Mouse (Mus musculus) cerebellum, postnatal 36 days (tissue): ENCODE results near the gene Arpin.

ENCODE experiments used
- DNase-seq, 2 experiments: peaks; one replicate each; pipeline ENCODE4 v3.0.0; 2021 to 2022; ENCODE audit warnings: mixed read lengths in 2 of 2

Gene Arpin

DNA sequence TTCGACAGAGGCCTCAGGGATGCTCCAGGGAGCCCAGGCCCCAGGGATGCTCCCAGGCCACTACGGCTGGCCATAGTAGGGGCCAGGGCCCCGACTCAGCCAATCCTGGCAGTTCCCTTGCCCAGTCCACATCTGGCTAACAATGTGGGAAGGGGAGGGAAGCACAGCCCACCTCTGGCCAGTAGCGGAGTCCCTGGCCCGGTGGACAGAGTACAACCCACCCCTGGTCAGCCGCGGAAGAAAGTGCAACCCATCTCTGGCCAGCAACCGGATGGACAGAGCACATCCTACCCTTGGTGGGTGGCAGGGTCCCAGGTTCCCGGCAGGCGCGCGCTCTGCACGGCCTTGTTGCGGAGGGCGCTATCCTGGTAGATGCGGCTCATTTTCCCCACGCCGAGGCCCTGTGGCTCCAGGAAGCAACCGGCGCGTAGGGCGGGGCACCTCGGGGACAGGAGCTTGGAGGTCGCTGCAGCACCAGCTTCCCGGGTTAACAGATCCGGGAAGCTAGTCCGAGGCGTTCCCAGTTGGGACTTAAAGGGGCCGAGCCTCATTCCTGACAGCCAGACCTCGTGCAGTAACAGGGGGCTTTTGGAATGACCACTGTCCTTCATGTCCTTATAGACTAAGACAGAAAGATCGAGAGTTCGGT is at the start of gene Arpin:
Gene Arpin (minus strand): TSS at position 498 of the 649 bp plus-strand sequence.
- DNase-seq, result peak; percentile 72 to 78

DNA sequence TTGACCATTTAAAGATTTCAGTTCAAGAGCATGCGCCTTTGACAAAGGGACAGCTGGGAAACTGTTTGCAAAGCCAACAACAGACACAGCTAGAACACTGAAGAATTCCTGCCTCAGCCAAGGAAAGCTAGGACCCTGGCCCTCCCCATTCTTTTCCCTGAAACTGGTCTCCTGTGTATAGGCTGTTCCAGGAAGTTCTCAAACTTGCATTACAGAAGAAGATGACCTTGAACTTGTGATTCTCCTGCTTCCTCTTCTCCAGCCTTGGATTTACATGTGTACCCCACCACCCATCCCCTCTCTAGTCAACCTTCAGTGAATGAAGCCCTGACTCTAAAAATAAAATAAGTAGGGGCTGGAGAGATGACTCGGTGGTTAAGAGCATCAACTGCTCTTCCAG is 40.2 kb upstream of the Arpin start:
- no peak for DNase-seq

DNA sequence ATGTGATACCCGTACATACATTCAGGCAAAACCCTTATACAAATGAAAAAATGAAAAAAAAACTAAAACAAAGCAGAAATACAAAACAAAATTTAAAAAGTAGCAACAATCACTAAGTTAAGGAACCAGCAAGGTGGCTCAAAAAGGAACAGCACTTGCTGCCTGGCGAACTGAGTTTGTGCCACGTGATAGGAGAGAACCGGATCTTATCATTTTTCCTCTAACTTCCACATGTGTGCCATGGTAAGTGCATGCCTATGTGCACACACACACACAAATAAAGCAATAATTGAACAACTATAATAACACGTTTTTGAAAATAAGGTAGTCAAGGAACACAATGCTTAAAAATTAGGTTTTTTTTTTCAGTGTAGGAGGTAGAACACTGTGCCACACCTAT is 37.0 kb upstream of the Arpin start:
- DNase-seq, result no peak

DNA sequence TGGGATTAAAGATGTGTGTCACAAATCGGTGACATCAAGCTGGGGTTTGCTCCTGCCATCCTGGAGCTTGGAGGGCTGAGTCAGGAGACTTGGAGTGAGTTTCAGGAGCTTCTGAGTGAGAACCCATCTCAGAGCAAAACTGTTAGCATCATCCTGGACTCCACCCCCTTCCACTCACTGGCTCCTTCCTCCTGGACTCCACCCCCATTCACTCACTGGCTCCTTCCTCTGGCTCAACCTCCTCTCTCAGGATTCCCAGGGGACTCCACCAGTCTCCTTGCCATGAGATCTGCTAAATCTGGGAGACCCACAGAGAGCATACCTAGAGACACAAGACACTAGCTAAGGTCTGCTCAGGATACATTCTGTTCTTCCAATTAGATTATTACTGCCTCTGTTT is 35.2 kb upstream of the Arpin start:
- no peak for DNase-seq

DNA sequence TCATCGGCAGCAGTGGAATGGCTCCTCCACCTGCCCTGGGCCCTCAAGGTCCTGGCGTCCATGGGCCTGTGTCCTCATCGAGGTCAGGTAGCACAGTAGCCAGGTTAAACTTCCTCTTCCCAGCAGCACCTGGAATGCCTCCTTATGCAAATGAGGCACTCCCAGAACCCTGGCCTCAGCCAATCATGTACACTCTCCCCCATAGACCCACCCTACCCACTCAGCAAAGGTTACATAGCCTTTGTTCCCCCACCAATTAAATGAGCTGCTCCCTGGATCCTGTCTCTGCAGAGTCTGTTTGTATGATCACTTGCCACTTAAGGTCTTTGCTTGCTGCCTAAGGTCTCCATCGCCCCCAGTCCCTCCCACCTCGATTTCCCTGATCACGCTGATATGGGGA is 33.2 kb upstream of the Arpin start:
- DNase-seq, result no peak

DNA sequence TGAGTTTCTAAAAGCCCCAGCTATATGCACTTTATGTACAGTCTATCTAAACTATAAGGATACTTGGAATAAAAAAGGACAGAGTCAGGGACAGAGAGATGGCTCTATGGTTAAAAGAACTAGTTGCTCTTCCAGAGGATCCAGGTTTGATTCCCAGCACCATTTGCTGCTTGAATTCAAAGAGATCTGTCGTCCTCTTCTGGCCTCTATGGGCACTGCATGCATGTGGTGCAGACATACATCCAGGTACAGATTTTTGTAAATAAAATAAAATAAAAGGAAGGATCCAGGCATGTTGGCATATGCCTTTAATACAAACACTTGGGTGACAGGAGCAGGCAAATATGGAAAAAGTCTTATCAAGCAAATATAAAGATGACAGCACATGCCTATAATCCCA is 26.4 kb upstream of the Arpin start:
- no peak for DNase-seq

DNA sequence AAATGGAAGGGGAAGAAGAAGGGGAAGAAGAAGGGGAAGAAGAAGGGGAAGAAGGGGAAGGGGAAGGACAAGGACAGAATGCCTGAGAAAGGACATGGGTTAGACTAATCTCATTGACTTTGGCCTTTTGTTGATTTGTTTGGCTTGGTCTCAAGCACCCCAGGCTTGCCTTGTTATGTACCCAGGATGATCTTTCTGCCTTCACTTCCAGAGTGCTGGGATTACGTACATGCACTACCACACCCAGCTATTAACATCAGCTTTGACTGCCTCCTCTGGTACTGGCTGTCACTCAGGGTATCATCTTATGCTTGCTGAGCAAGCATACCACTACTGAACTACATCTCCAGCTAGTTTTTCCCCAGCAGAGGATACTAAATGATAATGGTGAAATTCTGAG is 21.0 kb upstream of the Arpin start:
- no peak for DNase-seq

DNA sequence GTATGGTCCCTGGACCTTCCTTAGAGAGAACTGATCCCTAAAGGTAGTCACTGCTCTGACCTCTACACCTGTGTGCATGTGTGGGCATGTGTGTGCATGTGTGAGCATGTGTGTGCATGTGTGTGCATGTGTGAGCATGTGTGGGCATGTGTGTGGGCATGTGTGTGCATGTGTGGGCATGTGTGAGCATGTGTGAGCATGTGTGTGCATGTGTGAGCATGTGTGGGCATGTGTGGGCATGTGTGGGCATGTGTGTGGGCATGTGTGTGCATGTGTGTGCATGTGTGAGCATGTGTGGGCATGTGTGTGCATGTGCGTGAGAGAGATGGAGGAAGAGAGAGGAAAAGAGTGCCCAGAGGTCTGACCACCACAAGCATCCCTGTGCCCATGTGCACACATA is 19.7 kb upstream of the Arpin start:
- no peak for DNase-seq

DNA sequence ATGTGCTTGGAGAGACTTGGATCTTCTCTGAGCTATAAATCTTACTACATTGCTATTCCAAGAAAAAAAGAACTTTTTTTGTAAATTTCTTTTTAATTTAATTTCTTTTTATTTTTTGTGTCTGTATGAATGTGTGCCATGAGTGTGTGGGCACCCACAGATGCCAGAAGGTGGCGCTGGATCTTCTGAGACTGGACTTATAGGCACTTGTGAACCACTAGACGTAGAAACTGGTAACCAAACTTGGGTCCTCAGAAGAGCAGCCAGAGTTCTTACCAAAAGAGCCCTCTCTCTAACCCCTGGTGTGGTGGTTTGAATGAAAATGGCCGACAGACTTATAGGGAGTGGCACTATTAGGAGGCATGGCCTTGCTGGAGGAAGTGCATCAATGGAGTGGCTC is 15.9 kb upstream of the Arpin start:
- no peak for DNase-seq

DNA sequence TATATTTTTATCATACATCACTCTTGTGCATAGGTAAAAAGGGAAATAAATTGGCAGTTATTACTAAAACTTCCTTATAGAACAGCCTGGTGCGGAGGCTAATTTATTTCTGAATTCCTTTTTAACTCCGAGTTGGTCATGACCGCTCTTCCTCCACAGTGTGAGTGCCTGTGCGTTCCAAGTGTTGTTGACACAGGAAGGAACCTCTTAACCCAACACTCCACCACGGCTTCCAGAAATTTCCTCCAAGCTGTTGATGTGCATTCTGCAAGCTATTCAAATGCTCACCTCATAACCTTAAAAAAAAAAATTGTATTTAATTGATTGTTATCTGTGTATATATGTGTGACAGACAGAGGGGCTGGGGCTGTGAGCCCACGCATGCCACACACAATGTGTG is 15.1 kb upstream of the Arpin start:
- no peak for DNase-seq

DNA sequence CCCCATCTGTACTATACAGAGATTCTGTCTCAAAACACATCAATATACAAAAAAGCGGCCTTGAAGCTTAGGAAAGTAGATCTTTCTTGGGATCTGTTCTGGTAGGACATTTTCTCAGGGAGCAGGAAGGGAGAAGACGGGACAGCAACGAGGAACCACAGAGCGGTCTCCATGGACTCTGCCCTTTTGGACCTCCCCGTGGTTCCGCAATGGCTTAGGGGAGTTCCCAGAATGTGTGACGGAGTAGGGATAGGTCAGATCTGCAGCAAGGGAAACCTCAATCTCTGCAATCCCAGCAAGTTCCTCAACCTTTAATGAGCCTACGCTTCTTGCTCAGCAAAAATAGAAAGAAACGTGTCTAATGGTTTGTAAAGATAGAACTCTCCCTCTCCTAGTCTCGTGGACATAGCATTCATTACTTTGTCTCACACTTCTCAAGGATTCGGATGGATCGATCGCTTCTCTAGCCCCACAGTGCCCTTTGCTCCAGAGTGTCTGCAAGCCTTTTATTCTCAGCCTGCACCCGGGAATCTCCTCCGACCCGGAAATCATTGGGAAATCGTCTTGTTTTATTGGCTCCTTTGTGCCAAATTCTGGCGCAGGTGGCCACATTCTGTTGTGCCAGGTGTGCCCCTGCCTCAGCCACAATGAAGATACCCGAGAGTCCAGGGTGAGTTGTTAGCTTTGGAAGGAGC is 499 bp upstream of the Arpin start:
- DNase-seq, result peak; percentile 24 to 45

DNA sequence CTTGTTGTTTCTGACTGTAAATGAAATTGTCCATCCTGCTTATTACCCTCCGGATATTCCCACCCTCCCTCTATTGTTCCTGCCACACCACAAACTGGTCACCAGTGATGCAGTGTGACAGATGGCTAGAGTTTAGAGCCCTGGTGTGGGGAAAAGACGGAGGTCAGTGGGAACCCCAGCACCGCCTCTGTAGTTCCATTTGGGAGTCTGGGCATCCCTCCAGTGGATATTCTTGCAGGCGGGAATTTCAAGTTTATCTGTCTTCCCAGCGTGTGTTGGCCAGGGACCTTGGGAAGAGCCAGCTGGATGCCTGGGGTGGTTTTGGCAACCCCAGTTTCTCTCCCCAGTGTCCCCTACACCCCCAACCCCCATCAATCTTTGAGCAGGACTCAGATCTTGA is 698 bp downstream of the Arpin start:
- peak; percentile 52 to 60 for DNase-seq

DNA sequence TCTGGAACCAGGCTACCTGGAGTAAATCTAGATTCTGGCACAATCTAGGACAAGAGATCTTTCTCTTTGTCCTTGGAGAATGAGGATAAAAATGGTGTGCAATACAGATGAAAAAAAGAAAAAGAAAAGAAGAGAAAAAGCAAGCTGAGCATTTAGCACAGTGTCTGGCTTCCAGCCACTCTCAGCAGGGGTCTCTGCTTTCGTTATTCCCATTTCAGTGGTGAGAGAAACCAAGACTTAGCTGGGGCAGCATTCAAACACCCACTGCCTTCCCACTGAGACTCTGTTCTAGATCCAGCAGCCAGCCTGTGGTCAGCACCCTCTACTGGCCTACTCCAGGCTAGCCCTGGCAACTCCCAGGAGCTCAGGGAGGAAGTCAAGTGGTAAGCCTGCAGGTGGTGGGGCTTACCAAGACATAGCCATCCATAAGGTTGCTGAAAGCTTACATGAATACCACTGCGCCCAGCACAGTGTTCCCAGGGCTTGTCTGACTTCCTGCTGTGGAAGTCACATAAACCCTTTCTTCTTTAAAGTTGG is 6.6 kb downstream of the Arpin start:
- DNase-seq, result peak; percentile 20 to 30

DNA sequence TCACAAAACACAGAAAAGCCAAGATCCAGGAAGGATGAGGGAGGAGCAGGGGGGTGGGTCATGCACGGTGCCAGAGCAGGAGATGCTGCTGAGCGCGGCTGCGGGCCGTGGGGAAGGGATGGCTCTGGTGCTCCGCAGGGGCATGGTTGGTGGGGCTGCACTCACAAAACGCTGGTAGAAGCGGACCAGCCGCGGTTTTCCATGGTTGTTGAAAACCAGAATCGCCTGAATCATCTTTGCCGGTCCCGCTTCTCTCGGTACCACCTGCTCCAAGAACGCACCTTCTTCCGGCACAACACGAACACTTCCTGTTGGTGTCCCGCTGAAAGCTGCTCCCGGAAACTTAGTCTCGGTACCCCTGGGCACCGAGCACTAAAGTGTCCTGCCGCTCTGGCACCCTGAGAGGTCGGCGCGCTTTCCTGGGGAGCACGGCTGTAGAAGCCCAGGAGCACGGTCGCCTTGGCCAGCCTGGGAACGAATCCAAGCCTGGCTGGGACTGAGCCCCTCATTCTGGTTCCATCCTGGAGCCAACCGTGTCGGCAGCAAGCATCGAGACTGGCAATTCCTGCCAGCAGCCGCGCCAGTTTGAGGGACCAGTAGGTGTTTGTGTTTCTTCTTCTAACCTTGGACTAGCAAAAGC is 14.7 kb downstream of the Arpin start, which contains the start of gene Ap3s2:
Gene Ap3s2 (minus strand): TSS at position 306 of the 640 bp plus-strand sequence.
- DNase-seq, result peak; percentile 86 to 95

DNA sequence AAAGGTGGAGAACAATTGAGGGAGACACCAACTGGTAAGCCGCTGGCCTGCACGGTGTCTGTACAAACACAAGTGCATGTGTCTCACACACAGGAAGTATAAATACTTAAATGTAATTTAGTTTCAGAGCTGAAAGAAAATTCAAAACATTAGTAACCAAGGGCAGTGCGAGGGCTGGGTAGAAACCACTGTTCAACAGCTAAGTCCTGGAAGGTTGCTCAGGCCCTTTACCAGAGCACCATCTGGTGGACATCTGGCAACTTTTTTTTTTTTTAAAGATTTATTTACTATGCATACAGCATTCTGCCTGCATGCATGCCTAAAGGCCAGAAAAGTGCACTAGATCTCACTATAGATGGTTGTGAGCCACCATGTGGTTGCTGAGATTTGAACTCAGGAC is 20.6 kb downstream of the Arpin start:
- DNase-seq, result no peak

DNA sequence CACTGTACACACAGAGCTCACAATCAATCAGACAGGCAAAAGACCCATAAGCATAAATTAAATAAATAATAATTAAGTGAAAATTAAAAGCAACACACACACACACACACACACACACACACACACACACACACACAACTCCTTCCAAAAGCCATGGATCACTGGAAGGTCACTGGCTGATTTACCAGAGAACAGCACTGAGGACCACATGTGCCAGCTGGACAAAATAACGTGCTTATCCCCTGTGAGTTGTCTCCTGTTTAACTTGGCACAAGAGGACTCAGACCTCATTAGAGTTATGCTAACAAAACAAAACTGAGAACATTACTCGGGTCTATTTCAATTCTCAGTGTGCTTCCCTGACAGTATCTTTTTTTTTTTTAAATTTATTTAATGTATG is 27.8 kb downstream of the Arpin start:
- DNase-seq, result no peak

DNA sequence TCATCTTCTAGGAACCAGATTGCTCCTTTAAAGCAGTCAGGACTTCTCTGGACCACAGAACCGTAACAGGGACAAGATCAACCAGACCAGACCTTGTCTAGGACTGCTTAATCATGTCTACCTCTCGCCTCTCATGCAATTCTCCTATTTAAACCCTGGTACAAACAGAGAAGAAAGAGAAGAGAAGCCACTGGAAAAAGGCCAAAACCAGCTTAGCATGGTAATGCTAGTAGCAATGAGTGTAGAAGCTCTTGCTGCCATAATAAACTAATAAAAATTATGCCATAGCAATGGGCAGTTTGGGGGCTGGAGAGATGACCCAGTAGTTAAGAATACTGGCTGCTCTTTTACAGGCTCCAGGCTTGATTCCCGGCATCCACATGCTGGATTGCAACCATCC is 28.2 kb downstream of the Arpin start:
- DNase-seq, result no peak

DNA sequence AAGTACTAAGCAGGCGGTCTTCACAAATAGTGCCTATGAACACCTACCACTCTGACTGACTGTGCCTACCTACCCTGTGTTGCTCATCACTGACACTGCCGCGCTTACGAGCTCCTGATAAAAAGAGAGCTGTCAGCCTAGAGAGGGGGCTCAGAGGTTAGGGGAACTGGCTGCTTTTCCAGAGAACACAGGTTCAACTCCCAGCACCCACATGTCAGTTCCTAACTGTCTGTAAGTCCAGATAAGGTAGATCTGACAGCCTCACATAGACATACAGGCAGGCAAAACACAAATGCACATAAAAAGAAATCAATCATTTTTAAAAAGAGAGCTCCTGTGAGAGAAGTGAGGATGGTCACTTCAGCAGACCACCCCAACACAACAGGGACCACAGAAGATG is 30.0 kb downstream of the Arpin start:
- no peak for DNase-seq

DNA sequence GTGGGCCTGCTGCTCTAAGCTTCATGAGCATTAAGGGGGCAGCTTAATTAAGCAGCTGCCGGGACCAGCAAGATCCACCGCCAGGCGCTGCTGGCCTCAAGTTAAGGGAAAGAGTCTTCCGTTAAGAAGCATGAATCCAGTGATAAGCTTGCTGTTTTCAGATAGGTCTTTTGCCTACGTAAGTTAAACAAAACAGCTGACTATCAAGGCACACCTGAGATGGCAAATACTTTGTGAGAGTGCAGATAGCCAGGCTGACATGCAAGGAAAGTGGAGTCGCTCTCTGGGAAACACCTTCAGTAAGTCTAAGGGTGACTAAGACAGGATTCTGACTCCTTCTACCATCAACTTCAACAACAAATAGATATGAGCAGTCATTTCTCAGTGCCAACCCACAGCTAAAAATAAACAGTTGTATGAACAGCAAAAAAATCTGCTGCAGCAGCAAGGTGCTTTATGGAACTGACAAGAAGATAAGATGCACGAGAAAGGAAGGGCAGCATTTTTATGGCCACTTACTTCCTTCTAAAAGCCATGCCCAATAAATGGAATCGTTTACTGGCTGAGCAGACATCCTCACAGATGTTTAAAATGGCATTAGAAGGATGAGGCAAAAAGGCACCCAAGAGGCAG is 31.9 kb downstream of the Arpin start:
- no peak for DNase-seq

DNA sequence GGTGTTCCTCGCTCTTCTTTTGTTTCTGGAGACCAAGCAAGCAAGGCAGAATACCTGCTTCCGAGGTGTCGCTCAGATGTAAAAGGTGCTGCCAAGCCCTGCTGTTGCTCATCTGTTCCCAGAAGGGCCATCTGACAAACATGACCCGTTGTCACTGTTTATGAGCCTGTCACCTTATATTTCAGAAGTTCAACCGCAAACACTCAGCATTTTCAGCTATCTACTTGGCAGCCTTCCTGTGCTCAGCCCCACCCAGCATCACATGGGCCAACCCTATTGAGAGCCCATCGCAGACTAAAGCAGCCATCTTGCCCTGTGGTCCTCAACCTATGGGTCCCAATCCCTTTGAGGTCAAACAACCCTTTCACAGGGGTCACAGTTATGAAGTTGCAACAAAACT is 34.4 kb downstream of the Arpin start:
- no peak for DNase-seq

DNA sequence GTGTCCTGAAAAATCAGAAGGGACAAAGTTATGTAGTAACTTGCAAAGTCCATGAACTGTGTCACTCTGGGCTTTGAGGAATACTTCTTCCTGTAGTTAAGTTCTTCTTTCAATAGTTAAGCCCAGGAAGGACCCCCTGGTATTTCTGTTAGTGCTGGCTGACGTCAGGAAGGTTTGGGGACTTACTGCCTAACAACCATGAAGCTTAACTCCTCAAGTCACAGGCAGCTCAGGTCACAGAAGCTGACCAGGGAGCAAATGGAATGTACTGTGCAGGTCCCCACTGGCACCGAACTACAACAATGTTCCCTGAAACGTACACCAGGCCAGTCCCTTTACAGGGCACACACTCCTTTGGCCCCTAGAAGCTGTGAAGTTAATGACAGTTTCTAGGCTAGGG is 39.9 kb downstream of the Arpin start:
- DNase-seq, result no peak

DNA sequence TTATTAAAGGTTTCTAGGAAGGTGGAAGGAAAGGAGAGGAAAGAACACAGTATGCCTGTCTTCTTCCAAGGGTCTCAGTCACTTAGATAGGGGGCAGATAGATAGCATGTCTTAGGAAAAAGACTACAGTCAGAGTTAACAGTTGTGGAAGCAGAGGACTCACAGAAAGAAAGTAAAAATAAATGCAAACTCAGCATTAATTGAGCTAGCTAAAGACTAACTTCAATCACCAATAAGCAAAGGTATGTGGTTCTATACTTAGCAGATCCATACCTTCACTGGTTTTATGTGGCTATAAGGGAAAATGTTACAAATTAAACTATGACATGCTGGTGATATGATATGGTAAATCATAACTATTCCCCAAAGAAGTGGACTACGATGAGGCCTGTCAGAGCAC is 40.4 kb downstream of the Arpin start:
- no peak for DNase-seq

DNA sequence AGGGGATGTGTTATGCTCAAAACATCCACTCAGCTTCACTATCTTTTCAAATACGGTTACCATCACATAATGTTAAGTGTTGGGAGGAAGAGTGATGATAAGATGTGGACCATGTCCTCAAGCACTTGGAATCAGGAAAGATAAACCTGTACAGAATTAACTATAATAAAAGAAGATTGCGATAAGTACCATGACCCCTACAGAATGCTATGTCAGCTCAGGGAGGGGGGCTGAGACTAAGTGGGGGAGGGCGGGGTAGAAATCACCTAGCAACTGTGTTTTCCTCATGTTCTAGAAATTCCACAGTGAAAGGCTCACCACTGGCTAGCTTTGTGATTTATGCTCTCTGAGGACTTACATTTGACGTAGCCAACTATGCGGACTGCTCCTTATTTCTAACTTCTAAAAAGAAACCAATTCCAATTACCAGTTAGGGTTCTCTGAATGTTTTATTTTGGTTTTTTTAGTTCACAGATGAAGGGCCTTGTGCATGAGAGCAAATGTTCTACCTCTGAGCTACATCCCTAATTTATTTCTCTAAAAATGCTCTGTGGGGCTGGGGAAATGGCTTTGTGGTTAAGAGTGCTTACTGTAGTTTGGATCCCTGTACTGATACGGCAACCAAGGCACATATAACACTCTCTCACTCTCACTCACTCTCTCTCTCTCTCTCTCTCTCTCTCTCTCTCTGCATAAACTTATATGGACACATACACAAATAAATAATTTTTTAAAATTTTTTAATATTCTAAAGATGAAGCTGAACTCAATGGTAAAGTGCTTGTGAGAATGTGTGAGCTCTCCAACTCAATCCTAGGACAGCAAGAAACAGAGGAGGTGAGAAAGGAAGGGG is 42.4 kb downstream of the Arpin start:
- DNase-seq, result no peak
